Mouse (Mus musculus) olfactory bulb, adult 2 months (tissue): Measurements from ENCODE around the gene Prkar1a. TPM values are rescaled to one million over a fixed set of nuclear protein-coding genes. Genes with fewer than 3 reads are reported as not detected.

Source experiments
- H3K27ac ChIP-seq: fragments of 200-500 bp; 2 replicates; pipeline ENCODE4 v1.5.1; 2012; ENCODE audit warnings: low read depth, low read length; ENCODE audit not compliant: insufficient read depth
- H3K4me1 ChIP-seq: fragments of 200-500 bp; 2 replicates; pipeline ENCODE4 v1.6.1; 2012; ENCODE audit warnings: low read length; ENCODE audit not compliant: control insufficient read depth, insufficient read depth
- H3K4me3 ChIP-seq: fragments of 200-500 bp; 2 replicates; pipeline ENCODE4 v1.5.1; 2012; ENCODE audit warnings: mild to moderate bottlenecking, low read depth, low read length, moderate library complexity; ENCODE audit not compliant: insufficient read depth
- CTCF ChIP-seq: fragments of 200-500 bp; IDR thresholded peaks from 2 replicates; pipeline ENCODE4 v1.5.1; 2012; ENCODE audit warnings: low read depth, mild to moderate bottlenecking, low read length, moderate library complexity; ENCODE audit not compliant: insufficient read depth
- POLR2A ChIP-seq: fragments of 200-500 bp; IDR thresholded peaks from 2 replicates; pipeline ENCODE4 v1.6.1; 2012; ENCODE audit warnings: mild to moderate bottlenecking, low read depth, low read length, moderate library complexity; ENCODE audit not compliant: insufficient read depth
- WGBS: fragments of 180-500 bp; shearing (Covaris S2); methylation state at CpG from one replicate; pipeline ENCODE4 v1.1.7; 2018; 5-methylcytosine and 5-hydroxymethylcytosine counted together
- polyA plus RNA-seq: library from polyadenylated mRNA; stranded (reverse); fragments of >200 nt; gene quantifications from 2 replicates; pipeline ENCODE4 v1.2.4, GENCODE M21; 2012; ENCODE audit warnings: low replicate concordance; ENCODE audit not compliant: missing spikeins, insufficient read depth, insufficient read length

Prkar1a gene
- polyA plus RNA-seq, 1 experiment, result 397 TPM

GRCm38 (mm10) chr11:109706055-109706412 lies 56.8 kb downstream of the Prkar1a start:
- H3K4me1 ChIP-seq, result 0 out of 2 replicates have a peak, but pooled peaks cover 3% of the 10 kb centered on the region
- WGBS, result 80% methylated on average over 9 of the region's 9 CpGs
- TF ChIP-seq CTCF (no peak), POLR2A (no peak)
- no peak overlapping the region for H3K4me3 ChIP-seq
- no peak overlapping the region for H3K27ac ChIP-seq

GRCm38 (mm10) chr11:109706586-109706985 lies 57.4 kb downstream of the Prkar1a start:
- 0 out of 2 replicates have a peak, but pooled peaks cover 3% of the 10 kb centered on the region for H3K4me1 ChIP-seq
- 82% methylated on average over 4 of the region's 4 CpGs for WGBS

GRCm38 (mm10) chr11:109707442-109707841 lies 58.2 kb downstream of the Prkar1a start:
- H3K4me1 ChIP-seq, result 0 out of 2 replicates have a peak, but pooled peaks cover 3% of the 10 kb centered on the region
- H3K4me3 ChIP-seq, result no peak overlapping the region
- 84% methylated on average over 3 of the region's 3 CpGs for WGBS
- no peak overlapping the region for H3K27ac ChIP-seq
- TF ChIP-seq POLR2A, result no peak
- TF ChIP-seq CTCF, result no peak

More at GRCm38 (mm10) chr11:109706586-109706985, 57.4 kb downstream of the Prkar1a start:
- TF ChIP-seq CTCF, result no peak
- no peak for TF ChIP-seq POLR2A
- Histone ChIP-seq H3K27ac (no peak overlapping the region), H3K4me3 (no peak overlapping the region)

- 86% methylated on average over 4 of the region's 4 CpGs for WGBS
- no peak for TF ChIP-seq POLR2A
- TF ChIP-seq CTCF, result no peak
- no peak overlapping the region for H3K27ac ChIP-seq
- no peak overlapping the region for H3K4me3 ChIP-seq
- 0 out of 2 replicates have a peak, but pooled peaks cover 3% of the 10 kb centered on the region for H3K4me1 ChIP-seq
These were observed 59.6 kb downstream of the Prkar1a start for GRCm38 (mm10) chr11:109708786-109709185.

- TF ChIP-seq POLR2A (no peak), CTCF (no peak)
- Histone ChIP-seq H3K4me1 (no peaks in the 10 kb centered on the region), H3K27ac (no peak overlapping the region), H3K4me3 (no peak overlapping the region)
- 84% methylated on average over 5 of the region's 5 CpGs for WGBS
These were observed 60.3 kb downstream of the Prkar1a start for GRCm38 (mm10) chr11:109709501-109709900.

- TF ChIP-seq CTCF (no peak), POLR2A (no peak)
- Histone ChIP-seq H3K4me3 (no peak overlapping the region), H3K4me1 (no peaks in the 10 kb centered on the region), H3K27ac (no peak overlapping the region)
- WGBS, result 67% methylated on average over 17 of the region's 17 CpGs
These were observed 65.4 kb downstream of the Prkar1a start for GRCm38 (mm10) chr11:109714341-109715247.

GRCm38 (mm10) chr11:109715311-109715781 lies 66.1 kb downstream of the Prkar1a start:
- 89% methylated on average over 12 of the region's 12 CpGs for WGBS

GRCm38 (mm10) chr11:109716981-109717380 lies 67.8 kb downstream of the Prkar1a start:
- H3K4me1 ChIP-seq, result peaks cover 9% of the 10 kb centered on the region
- 83% methylated on average over 7 of the region's 7 CpGs for WGBS
- no peak overlapping the region for H3K4me3 ChIP-seq
- TF ChIP-seq CTCF (no peak), POLR2A (no peak)
- no peak overlapping the region for H3K27ac ChIP-seq

More at GRCm38 (mm10) chr11:109715311-109715781, 66.1 kb downstream of the Prkar1a start:
- Histone ChIP-seq H3K27ac (no peak overlapping the region), H3K4me3 (no peak overlapping the region), H3K4me1 (no peaks in the 10 kb centered on the region)
- TF ChIP-seq POLR2A (no peak), CTCF (no peak)

GRCm38 (mm10) chr11:109717448-109717847 lies 68.2 kb downstream of the Prkar1a start:
- Histone ChIP-seq H3K27ac (no peak overlapping the region), H3K4me1 (peaks cover 12% of the 10 kb centered on the region), H3K4me3 (no peak overlapping the region)
- TF ChIP-seq CTCF (no peak), POLR2A (no peak)
- WGBS, result 82% methylated on average over 5 of the region's 5 CpGs
